Mouse (Mus musculus): ENCODE measurements around the gene Mrgprf.

DNA sequence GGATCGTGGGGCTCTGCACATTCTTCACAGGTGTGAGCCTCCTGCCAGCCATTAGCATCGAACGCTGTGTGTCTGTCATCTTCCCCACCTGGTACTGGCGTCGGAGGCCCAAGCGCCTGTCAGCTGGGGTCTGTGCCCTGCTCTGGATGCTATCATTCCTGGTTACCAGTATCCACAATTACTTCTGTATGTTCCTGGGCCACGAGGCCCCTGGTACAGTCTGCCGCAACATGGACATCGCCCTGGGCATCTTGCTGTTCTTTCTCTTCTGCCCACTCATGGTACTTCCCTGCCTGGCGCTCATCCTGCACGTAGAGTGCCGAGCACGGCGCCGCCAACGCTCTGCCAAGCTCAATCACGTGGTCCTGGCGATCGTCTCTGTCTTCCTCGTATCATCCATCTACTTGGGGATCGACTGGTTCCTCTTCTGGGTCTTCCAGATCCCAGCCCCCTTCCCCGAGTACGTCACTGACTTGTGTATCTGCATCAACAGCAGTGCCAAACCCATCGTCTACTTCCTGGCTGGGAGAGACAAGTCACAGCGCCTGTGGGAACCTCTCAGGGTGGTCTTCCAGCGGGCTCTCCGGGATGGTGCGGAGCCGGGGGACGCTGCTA lies 7.5 kb downstream of the Mrgprf start:
- TF ChIP-seq CTCF (IDR thresholded peaks at IDR 0.05; ENCODE audit: borderline replicate concordance, insufficient read depth, low read depth, low read length) (no peak), POLR2A (IDR thresholded peaks at IDR 0.05; ENCODE audit: borderline replicate concordance, insufficient read depth, low read length) (no peak)
